Mouse (Mus musculus) kidney, postnatal 0 days (tissue): ENCODE data around the gene Slc7a11. TPM values are rescaled to one million over a fixed set of nuclear protein-coding genes. Genes with fewer than 3 reads are reported as not detected.
A peak's percentile ranks its signal among the peaks of the same experiment; 100 is the strongest.

Experiments
- ATAC-seq: fragments of 200-750 bp; cut with Nextera tagmentation; replicated peaks from 2 replicates; pipeline ENCODE4 v1.8.0; 2017; ENCODE audit warnings: low read depth, moderate number of reproducible peaks, moderate TSS enrichment, moderate library complexity; ENCODE audit not compliant: low FRiP score
- DNase-seq: peaks from one replicate; pipeline ENCODE4 v3.0.0-alpha.2; 2016; ENCODE audit warnings: low spot score
- H3K27ac ChIP-seq: fragments of 300-500 bp; sonication (generic); 2 replicates; pipeline ENCODE4 v1.5.1; 2014; ENCODE audit warnings: mild to moderate bottlenecking
- H3K27me3 ChIP-seq: fragments of 300-500 bp; sonication (generic); 2 replicates; pipeline ENCODE4 v1.6.1; 2014; ENCODE audit warnings: low read length, mixed read lengths; ENCODE audit not compliant: insufficient read depth
- H3K36me3 ChIP-seq: fragments of 300-500 bp; sonication (generic); 2 replicates; pipeline ENCODE4 v1.6.1; 2014; ENCODE audit warnings: low read length, mixed read lengths; ENCODE audit not compliant: insufficient read depth
- H3K4me1 ChIP-seq: fragments of 300-500 bp; sonication (generic); replicated peaks from 2 replicates; pipeline ENCODE4 v1.6.1; 2014; ENCODE audit warnings: antibody characterized with exemption, low read length, mixed read lengths; ENCODE audit not compliant: insufficient read depth
- H3K4me2 ChIP-seq: fragments of 300-500 bp; sonication (generic); 2 replicates; pipeline ENCODE4 v1.6.1; 2014; ENCODE audit warnings: mild to moderate bottlenecking, low read length, moderate library complexity, mixed read lengths
- H3K4me3 ChIP-seq: fragments of 300-500 bp; sonication (generic); replicated peaks from 2 replicates; pipeline ENCODE4 v1.5.1; 2014; ENCODE audit warnings: low read depth, low read length
- H3K9ac ChIP-seq: fragments of 300-500 bp; sonication (generic); 2 replicates; pipeline ENCODE4 v1.6.1; 2014; ENCODE audit warnings: low read depth, low read length
- H3K9me3 ChIP-seq: fragments of 300-500 bp; sonication (generic); replicated peaks from 2 replicates; pipeline ENCODE4 v1.6.1; 2016; ENCODE audit warnings: low read length, inconsistent platforms, mixed read lengths
- CTCF ChIP-seq: IDR thresholded peaks from 2 replicates; pipeline ENCODE4 v1.5.1; 2016; ENCODE audit warnings: antibody characterized with exemption, low read depth, mild to moderate bottlenecking, moderate library complexity
- WGBS: fragments of 180-500 bp; shearing (Covaris S2); extraction: QIAGEN DNeasy Blood & Tissue Kit; methylation state at CpG from one replicate; pipeline ENCODE4 v1.1.7; 2014; 5-methylcytosine and 5-hydroxymethylcytosine counted together
- polyA plus RNA-seq: library from polyadenylated mRNA; unstranded; fragments of >200 nt; fragmentation: Nextera tagmentation; extraction: Ambion mirVana; gene quantifications from 2 replicates; pipeline ENCODE4 v1.2.1, GENCODE M21; 2015

The Slc7a11 gene
- polyA plus RNA-seq, 1 experiment from 2014 or later, result 0.20 TPM

DNA sequence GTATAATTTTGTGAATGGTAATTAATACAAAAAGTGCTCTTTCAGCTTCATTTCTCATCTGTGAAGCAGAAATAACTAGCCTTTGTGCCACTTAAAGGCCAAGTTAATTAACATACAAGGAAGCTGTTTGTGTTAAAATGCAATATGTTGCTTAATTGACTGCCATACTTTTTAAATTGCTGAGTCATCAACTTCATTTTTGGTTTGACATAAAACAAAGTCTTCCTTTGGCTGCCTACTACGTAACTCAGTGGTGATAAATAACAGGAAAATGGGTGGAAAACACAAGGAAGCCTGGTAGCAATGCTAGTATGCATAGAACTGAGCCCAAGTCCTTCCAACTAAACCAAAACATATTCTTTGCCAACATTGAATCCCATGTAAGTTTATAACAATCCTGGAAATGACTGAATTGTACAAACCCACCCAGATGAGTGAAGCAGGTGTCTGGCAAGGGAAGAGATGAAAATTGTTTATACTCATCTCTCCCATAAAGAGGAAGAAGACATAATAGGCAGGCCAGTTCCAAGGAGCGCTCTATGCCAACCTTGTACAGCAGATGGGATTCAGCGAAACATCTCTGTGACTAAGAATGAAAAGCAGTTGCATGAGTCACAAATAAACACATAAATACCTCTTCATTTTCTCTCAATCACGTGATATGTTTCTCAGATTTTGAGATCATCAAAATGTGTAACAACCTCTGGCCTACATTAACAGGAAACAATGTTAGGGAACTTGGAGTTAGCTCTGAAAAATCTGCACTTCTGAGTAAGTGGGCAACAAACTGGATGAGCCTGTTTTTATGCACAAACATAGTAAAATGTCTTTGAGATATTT is 459.8 kb downstream of the Slc7a11 start:
- no peak overlapping the region for H3K9ac ChIP-seq
- H3K36me3 ChIP-seq, result no peaks in the 10 kb centered on the region
- ATAC-seq (no peak), DNase-seq (no peak)
- no peak for TF ChIP-seq CTCF
- WGBS, result 85% methylated on average over 4 of the region's 4 CpGs
- no peak overlapping the region for H3K4me2 ChIP-seq
- H3K27ac ChIP-seq, result no peak overlapping the region
- no peaks in the 10 kb centered on the region for H3K4me1 ChIP-seq
- H3K4me3 ChIP-seq, result no peak overlapping the region
- H3K9me3 ChIP-seq, result no peaks in the 10 kb centered on the region
- no peaks in the 10 kb centered on the region for H3K27me3 ChIP-seq

DNA sequence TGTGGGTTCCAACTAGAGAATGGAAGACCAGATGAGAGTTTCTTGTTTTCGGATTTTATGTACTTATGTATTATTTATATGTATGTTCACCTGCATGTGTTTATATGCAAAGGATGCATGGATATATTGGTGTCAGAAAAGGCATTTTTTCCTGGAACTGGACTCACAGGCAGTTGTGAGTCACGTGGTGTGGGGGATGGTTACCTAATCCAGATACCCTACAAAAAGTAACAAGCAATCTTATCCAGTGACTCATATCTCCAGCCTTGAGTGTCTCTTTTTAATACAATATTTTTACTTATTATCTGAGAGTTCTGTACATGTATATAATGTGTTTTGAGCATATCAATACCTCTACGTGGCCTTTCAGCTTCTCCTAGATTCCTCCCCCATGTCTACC is 469.4 kb downstream of the Slc7a11 start:
- Histone ChIP-seq H3K36me3 (no peaks in the 10 kb centered on the region), H3K27ac (no peak overlapping the region), H3K9me3 (no peaks in the 10 kb centered on the region), H3K4me3 (no peak overlapping the region), H3K27me3 (no peaks in the 10 kb centered on the region), H3K4me1 (no peaks in the 10 kb centered on the region), H3K9ac (no peak overlapping the region), H3K4me2 (no peak overlapping the region)
- DNase-seq (no peak), ATAC-seq (no peak)
- TF ChIP-seq CTCF, result no peak
- 89% methylated on average over 3 of the region's 3 CpGs for WGBS

DNA sequence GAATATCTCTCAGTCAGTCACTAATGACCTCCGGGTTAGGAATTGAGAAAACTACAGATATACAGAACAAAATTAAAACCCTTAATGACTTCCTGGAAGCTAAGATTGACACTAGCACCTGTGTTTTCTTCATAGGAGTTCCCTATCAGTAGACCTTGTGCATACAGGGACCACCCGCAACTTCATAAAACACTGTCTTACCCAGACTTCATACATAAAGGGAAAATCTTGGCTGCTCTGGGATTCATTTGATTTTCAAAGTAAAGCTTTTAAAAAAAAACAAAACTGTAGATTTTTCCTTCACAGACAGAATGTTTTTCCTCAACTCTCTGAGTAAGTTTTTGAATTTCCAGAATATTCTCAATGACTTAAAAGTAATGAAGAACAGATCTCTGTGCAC is 477.8 kb downstream of the Slc7a11 start:
- no peak for TF ChIP-seq CTCF
- no peak for DNase-seq
- WGBS, result 93% methylated on average over 2 of the region's 2 CpGs

GRCm38 (mm10) chr3:49960581-49960980 is 482.8 kb downstream of the Slc7a11 start:
- ATAC-seq, result no peak
- no peak for DNase-seq
- Histone ChIP-seq H3K4me2 (no peak overlapping the region), H3K4me3 (no peak overlapping the region), H3K36me3 (no peaks in the 10 kb centered on the region), H3K27me3 (no peaks in the 10 kb centered on the region), H3K27ac (no peak overlapping the region), H3K9me3 (no peaks in the 10 kb centered on the region), H3K9ac (no peak overlapping the region), H3K4me1 (no peaks in the 10 kb centered on the region)
- WGBS, result 96% methylated on average over 2 of the region's 2 CpGs
- no peak for TF ChIP-seq CTCF

More for the DNA sequence above, 477.8 kb downstream of the Slc7a11 start:
- no peaks in the 10 kb centered on the region for H3K36me3 ChIP-seq
- H3K4me3 ChIP-seq, result no peak overlapping the region
- H3K9ac ChIP-seq, result no peak overlapping the region
- no peaks in the 10 kb centered on the region for H3K4me1 ChIP-seq
- H3K4me2 ChIP-seq, result no peak overlapping the region
- no peak overlapping the region for H3K27ac ChIP-seq
- H3K27me3 ChIP-seq, result no peaks in the 10 kb centered on the region
- no peaks in the 10 kb centered on the region for H3K9me3 ChIP-seq
- no peak for ATAC-seq

DNA sequence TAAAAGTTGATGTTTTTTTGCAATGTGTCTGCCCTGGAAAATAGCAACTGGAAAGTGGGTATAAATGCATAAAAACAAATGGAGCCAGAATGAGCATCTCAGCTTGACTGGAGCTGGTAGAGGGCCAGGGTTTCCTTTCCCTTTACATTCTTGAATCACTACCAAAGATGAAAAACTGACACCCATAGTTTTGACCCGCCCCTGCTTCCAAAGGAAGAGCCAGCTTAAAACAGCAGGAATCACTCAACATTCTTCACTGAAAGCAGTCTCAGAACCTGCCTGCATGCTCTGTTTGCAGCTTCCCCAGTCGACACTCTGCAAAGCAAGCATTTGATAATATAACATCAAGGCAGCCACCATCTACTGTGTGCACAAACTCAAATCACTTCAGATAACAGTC is 496.6 kb downstream of the Slc7a11 start:
- Histone ChIP-seq H3K36me3 (no peaks in the 10 kb centered on the region), H3K9me3 (no peaks in the 10 kb centered on the region), H3K27me3 (no peaks in the 10 kb centered on the region), H3K4me1 (no peaks in the 10 kb centered on the region), H3K9ac (no peak overlapping the region), H3K27ac (no peak overlapping the region), H3K4me2 (no peak overlapping the region), H3K4me3 (no peak overlapping the region)
- DNase-seq, result peak; percentile 87
- TF ChIP-seq CTCF, result no peak
- no peak for ATAC-seq
- 21% methylated on average over 2 of the region's 2 CpGs for WGBS

DNA sequence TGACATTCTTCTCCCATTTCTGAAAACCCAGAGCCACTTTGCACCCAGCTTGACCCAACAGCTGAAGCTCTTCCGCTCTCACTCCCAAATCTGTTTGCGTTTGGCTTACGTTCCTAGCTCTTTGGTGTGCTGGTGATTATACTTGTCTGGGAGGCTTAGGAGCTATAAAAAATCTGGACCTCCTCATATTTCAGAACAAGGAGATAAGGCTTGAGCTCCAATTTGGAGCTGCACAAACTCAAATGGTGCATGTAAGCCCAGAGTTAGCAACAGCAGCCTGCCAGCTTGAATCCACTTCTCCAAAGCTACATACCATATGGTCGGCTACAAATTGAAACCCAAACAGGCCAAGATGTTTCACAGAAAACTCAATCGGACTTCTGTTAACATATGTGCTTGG is 498.6 kb downstream of the Slc7a11 start:
- peak; percentile 84 for DNase-seq
- WGBS, result 49% methylated on average over 5 of the region's 5 CpGs

GRCm38 (mm10) chr3:49937611-49938010 is 505.8 kb downstream of the Slc7a11 start:
- no peaks in the 10 kb centered on the region for H3K27me3 ChIP-seq
- H3K4me1 ChIP-seq, result no peaks in the 10 kb centered on the region
- H3K36me3 ChIP-seq, result no peaks in the 10 kb centered on the region
- no peak overlapping the region for H3K4me3 ChIP-seq
- no peak for DNase-seq
- TF ChIP-seq CTCF, result no peak
- no peak for ATAC-seq
- H3K9me3 ChIP-seq, result no peaks in the 10 kb centered on the region
- H3K4me2 ChIP-seq, result no peak overlapping the region
- WGBS, result 90% methylated on average over 2 of the region's 2 CpGs
- no peak overlapping the region for H3K27ac ChIP-seq
- no peak overlapping the region for H3K9ac ChIP-seq

More for the DNA sequence above, 498.6 kb downstream of the Slc7a11 start:
- Histone ChIP-seq H3K4me3 (no peak overlapping the region), H3K9ac (no peak overlapping the region), H3K27ac (peak overlapping the region; percentile 42; the same call in 1 of the 2 replicates), H3K36me3 (no peaks in the 10 kb centered on the region), H3K4me2 (no peak overlapping the region), H3K4me1 (no peaks in the 10 kb centered on the region), H3K27me3 (no peaks in the 10 kb centered on the region), H3K9me3 (no peaks in the 10 kb centered on the region)
- ATAC-seq, result no peak
- TF ChIP-seq CTCF, result no peak
